10 mouse cellular contexts compared by ENCODE assay signal in the genomic region with DNA sequence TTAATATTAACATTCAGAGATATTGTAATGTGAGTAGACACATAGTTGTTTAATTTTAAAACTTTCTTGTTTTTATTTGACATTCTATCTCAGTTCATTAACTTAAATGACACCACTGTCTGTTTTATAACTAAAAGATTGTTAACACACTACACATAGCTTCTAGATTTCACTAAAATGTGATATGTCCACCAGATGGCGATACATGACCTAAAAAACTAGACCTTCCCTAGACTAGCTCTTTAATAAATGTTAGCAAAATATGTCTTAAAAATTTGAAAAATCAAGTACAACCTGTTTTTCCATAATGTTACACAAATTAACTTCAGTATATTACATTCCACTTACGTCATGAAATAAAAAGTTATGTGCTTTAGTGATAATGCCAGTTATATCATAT.
DNase-seq lines count a peak whose midpoint lies in the region; ATAC-seq lines count a peak whose summit lies in the region.
"Had no signal": no experiment of that assay in that cellular context is flagged by ENCODE, and none has a peak within 500 bp of the region (broad histone marks: within the 10 kb centered on the region; RNA-seq: fewer than 3 reads in every experiment).

No protein-coding gene starts in this region.

- H3K9ac ChIP-seq in hindbrain, embryonic 11.5 days (ENCODE audit: low read depth, low read length): no peak overlapping the region
- no peak overlapping the region for H3K9ac ChIP-seq in hindbrain, embryonic 12.5 days
- H3K9ac ChIP-seq in neural tube, embryonic 11.5 days (ENCODE audit: low read length): no peak overlapping the region
- H3K9ac ChIP-seq in neural tube, embryonic 15.5 days (replicated peaks): no peak overlapping the region
- H3K9ac ChIP-seq in forebrain, embryonic 14.5 days (ENCODE audit: low read length): no peak overlapping the region
- H3K9ac ChIP-seq: stomach, embryonic 15.5 days had no signal

- no peak overlapping the region for H3K4me2 ChIP-seq in hindbrain, embryonic 11.5 days (replicated peaks; ENCODE audit: low read depth, low read length)
- no peak overlapping the region for H3K4me2 ChIP-seq in hindbrain, embryonic 12.5 days (replicated peaks)
- H3K4me2 ChIP-seq in neural tube, embryonic 11.5 days (ENCODE audit: low read depth): no peak overlapping the region
- no peak overlapping the region for H3K4me2 ChIP-seq in neural tube, embryonic 15.5 days
- H3K4me2 ChIP-seq in forebrain, embryonic 14.5 days (ENCODE audit: low read length): no peak overlapping the region
- H3K4me2 ChIP-seq: stomach, embryonic 15.5 days had no signal

- peak; percentile 49 for DNase-seq in hindbrain, embryonic 11.5 days (ENCODE audit: low spot score)
- DNase-seq in neural tube, embryonic 11.5 days (ENCODE audit: low spot score): peak; percentile 17
- DNase-seq in forebrain, embryonic 14.5 days (ENCODE audit: low spot score): peak; percentile 80
- no peak for DNase-seq in adrenal gland, postnatal 14 days
- no peak for DNase-seq in natural killer cell, adult 2 months (ENCODE audit: low spot score in 2 of 2)
- DNase-seq in adrenal gland, postnatal 36 days: no peak
- DNase-seq: lung, postnatal 14 days had no signal

- no peaks in the 10 kb centered on the region for H3K27me3 ChIP-seq in hindbrain, embryonic 11.5 days (ENCODE audit: control insufficient read depth, insufficient read depth, low read length)
- H3K27me3 ChIP-seq in hindbrain, embryonic 12.5 days: no peaks in the 10 kb centered on the region
- no peaks in the 10 kb centered on the region for H3K27me3 ChIP-seq in neural tube, embryonic 11.5 days (ENCODE audit: control insufficient read depth, insufficient read depth, low read length)
- no peaks in the 10 kb centered on the region for H3K27me3 ChIP-seq in neural tube, embryonic 15.5 days (replicated peaks)
- H3K27me3 ChIP-seq in forebrain, embryonic 14.5 days (replicated peaks; ENCODE audit: control insufficient read depth, insufficient read depth, low read length): no peaks in the 10 kb centered on the region
- H3K27me3 ChIP-seq: stomach, embryonic 15.5 days had no signal

- ATAC-seq in hindbrain, embryonic 11.5 days (ENCODE audit: low FRiP score): no peak
- no peak for ATAC-seq in hindbrain, embryonic 12.5 days (ENCODE audit: low FRiP score)
- ATAC-seq in neural tube, embryonic 11.5 days (ENCODE audit: insufficient read depth, low FRiP score, low TSS enrichment): 0 out of 2 replicates have a peak, but pooled peaks have one; percentile 46
- no peak for ATAC-seq in neural tube, embryonic 15.5 days (ENCODE audit: low FRiP score)
- ATAC-seq in forebrain, embryonic 14.5 days: peak; percentile 77

- WGBS in hindbrain, embryonic 11.5 days: 38% methylated on average over 2 of the region's 2 CpGs
- 37% methylated on average over 2 of the region's 2 CpGs for WGBS in hindbrain, embryonic 12.5 days
- 38% methylated on average over 2 of the region's 2 CpGs for WGBS in neural tube, embryonic 11.5 days
- 35% methylated on average over 2 of the region's 2 CpGs for WGBS in neural tube, embryonic 15.5 days
- WGBS in forebrain, embryonic 14.5 days: 41% methylated on average over 2 of the region's 2 CpGs

- no peaks in the 10 kb centered on the region for H3K36me3 ChIP-seq in hindbrain, embryonic 11.5 days (ENCODE audit: control insufficient read depth, insufficient read depth, low read length)
- no peaks in the 10 kb centered on the region for H3K36me3 ChIP-seq in hindbrain, embryonic 12.5 days
- no peaks in the 10 kb centered on the region for H3K36me3 ChIP-seq in neural tube, embryonic 11.5 days (ENCODE audit: control insufficient read depth, insufficient read depth, low read length)
- no peaks in the 10 kb centered on the region for H3K36me3 ChIP-seq in neural tube, embryonic 15.5 days
- no peaks in the 10 kb centered on the region for H3K36me3 ChIP-seq in forebrain, embryonic 14.5 days (ENCODE audit: control insufficient read depth, insufficient read depth, low read length)
- H3K36me3 ChIP-seq: stomach, embryonic 15.5 days had no signal

- H3K4me1 ChIP-seq in hindbrain, embryonic 11.5 days (replicated peaks; ENCODE audit: control insufficient read depth, insufficient read depth, low read length): no peaks in the 10 kb centered on the region
- no peaks in the 10 kb centered on the region for H3K4me1 ChIP-seq in hindbrain, embryonic 12.5 days
- H3K4me1 ChIP-seq in neural tube, embryonic 11.5 days (ENCODE audit: control insufficient read depth, insufficient read depth, low read length): no peaks in the 10 kb centered on the region
- H3K4me1 ChIP-seq in neural tube, embryonic 15.5 days: no peaks in the 10 kb centered on the region
- no peaks in the 10 kb centered on the region for H3K4me1 ChIP-seq in forebrain, embryonic 14.5 days (ENCODE audit: control insufficient read depth, insufficient read depth, low read length)
- H3K4me1 ChIP-seq: stomach, embryonic 15.5 days had no signal

- no peaks in the 10 kb centered on the region for H3K9me3 ChIP-seq in hindbrain, embryonic 11.5 days (ENCODE audit: control insufficient read depth, low read length)
- no peaks in the 10 kb centered on the region for H3K9me3 ChIP-seq in hindbrain, embryonic 12.5 days (replicated peaks)
- no peaks in the 10 kb centered on the region for H3K9me3 ChIP-seq in neural tube, embryonic 11.5 days (ENCODE audit: control insufficient read depth, low read length)
- no peaks in the 10 kb centered on the region for H3K9me3 ChIP-seq in neural tube, embryonic 15.5 days (replicated peaks)
- H3K9me3 ChIP-seq in forebrain, embryonic 14.5 days (replicated peaks; ENCODE audit: control insufficient read depth, low read length): no peaks in the 10 kb centered on the region
- H3K9me3 ChIP-seq: stomach, embryonic 15.5 days had no signal

- H3K4me3 ChIP-seq in hindbrain, embryonic 11.5 days (ENCODE audit: low read depth, low read length): no peak overlapping the region
- H3K4me3 ChIP-seq in hindbrain, embryonic 12.5 days: no peak overlapping the region
- no peak overlapping the region for H3K4me3 ChIP-seq in neural tube, embryonic 11.5 days (ENCODE audit: low read depth, low read length)
- H3K4me3 ChIP-seq in neural tube, embryonic 15.5 days (replicated peaks): no peak overlapping the region
- no peak overlapping the region for H3K4me3 ChIP-seq in forebrain, embryonic 14.5 days (ENCODE audit: low read depth, low read length)
- H3K4me3 ChIP-seq: stomach, embryonic 15.5 days had no signal

- H3K27ac ChIP-seq in hindbrain, embryonic 11.5 days (ENCODE audit: low read depth, low read length): no peak overlapping the region
- no peak overlapping the region for H3K27ac ChIP-seq in hindbrain, embryonic 12.5 days
- no peak overlapping the region for H3K27ac ChIP-seq in neural tube, embryonic 11.5 days (ENCODE audit: low read depth, low read length)
- H3K27ac ChIP-seq in neural tube, embryonic 15.5 days (replicated peaks): no peak overlapping the region
- no peak overlapping the region for H3K27ac ChIP-seq in forebrain, embryonic 14.5 days (ENCODE audit: low read depth, low read length)
- H3K27ac ChIP-seq: stomach, embryonic 15.5 days had no signal

Comparison
In these comparisons a context has a peak if more than half of its experiments do, and no peak if none do; other contexts are left out.
1. ATAC-seq: peak in neural tube, embryonic 11.5 days (single experiment) and forebrain, embryonic 14.5 days (single experiment); none in hindbrain, embryonic 11.5 days (single experiment), hindbrain, embryonic 12.5 days (single experiment) and neural tube, embryonic 15.5 days (single experiment).
2. DNase-seq: peak in hindbrain, embryonic 11.5 days (single experiment), neural tube, embryonic 11.5 days (single experiment) and forebrain, embryonic 14.5 days (single experiment); none in adrenal gland, postnatal 14 days (single experiment), natural killer cell, adult 2 months (0 of 2) and adrenal gland, postnatal 36 days (0 of 2).